Mouse (Mus musculus) testis, adult 2 months (tissue): ENCODE measurements around the gene Fam228a.

Experiments used
- CTCF ChIP-seq: fragments of 200-500 bp; IDR thresholded peaks from 2 replicates; pipeline ENCODE4 v1.5.1; 2012; ENCODE audit warnings: low read depth, mild to moderate bottlenecking, inconsistent platforms, low read length, moderate library complexity; ENCODE audit not compliant: control insufficient read depth, insufficient read depth, insufficient replicate concordance
- POLR2A ChIP-seq: fragments of 200-500 bp; IDR thresholded peaks from 2 replicates; pipeline ENCODE4 v1.6.1; 2012; ENCODE audit warnings: low read depth, mild to moderate bottlenecking, inconsistent platforms, low read length, moderate library complexity; ENCODE audit not compliant: control insufficient read depth

- TF ChIP-seq CTCF (no peak), POLR2A (no peak)
Measured at GRCm38 (mm10) chr12:4713361-4713760, 24.9 kb downstream of the Fam228a start.
